Mouse (Mus musculus) lung, adult 2 months (tissue): ENCODE data around the gene Casp6.
A peak's percentile ranks its signal among the peaks of the same experiment; 100 is the strongest.

Experiments used
- CTCF ChIP-seq: fragments of 200-500 bp; IDR thresholded peaks from 2 replicates; pipeline ENCODE4 v1.5.1; 2011; ENCODE audit warnings: mild to moderate bottlenecking, low read length, control low read depth; ENCODE audit not compliant: insufficient read depth
- POLR2A ChIP-seq: fragments of 200-500 bp; IDR thresholded peaks from 2 replicates; pipeline ENCODE4 v1.6.1; 2011; ENCODE audit warnings: low read depth, mild to moderate bottlenecking, control low read depth, low read length, borderline replicate concordance; ENCODE audit errors: extremely low read depth

DNA sequence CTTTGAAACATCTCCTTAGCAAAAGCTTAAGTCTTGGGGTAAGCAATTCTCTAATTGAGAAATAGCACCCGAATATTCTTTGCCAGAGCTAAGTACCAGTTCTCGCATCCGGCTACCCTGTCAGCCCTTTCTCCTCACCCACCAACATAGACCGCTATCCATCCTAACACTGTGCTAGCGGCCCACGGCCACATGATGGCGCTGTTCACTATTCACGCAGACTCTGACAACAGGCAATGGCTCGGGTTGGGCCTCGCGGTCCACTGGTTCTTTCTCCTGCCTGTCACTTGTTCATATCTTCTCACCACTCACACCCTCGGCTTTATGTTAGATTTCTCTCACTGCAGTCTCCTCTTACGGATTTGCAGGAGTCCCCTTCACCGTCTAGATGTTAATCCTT is 37.5 kb upstream of the Casp6 start:
- TF ChIP-seq CTCF (peak; percentile 81), POLR2A (no peak)
